Mouse (Mus musculus): ENCODE data around the gene Igll1. TPM values are rescaled to one million over a fixed set of nuclear protein-coding genes. Genes with fewer than 3 reads are reported as not detected.
"Not testable (repeated sequence)": the region's sequence is repeated elsewhere in the genome, so short reads cannot be mapped to it uniquely, and the experiment has no call there.

Igll1 gene
- polyA plus RNA-seq, 1 experiment = not detected

- no peaks in the 10 kb centered on the region for H3K79me3 ChIP-seq (ENCODE audit: low read depth)
- H3ac ChIP-seq (ENCODE audit: control insufficient read depth, insufficient read length, low read depth) = no peak overlapping the region
- H3K4me3 ChIP-seq (ENCODE audit: insufficient read depth, poor library complexity, severe bottlenecking) = no peak overlapping the region
- no peaks in the 10 kb centered on the region for H3K36me3 ChIP-seq (ENCODE audit: control insufficient read depth, insufficient read depth)
- no peaks in the 10 kb centered on the region for H3K27me3 ChIP-seq (ENCODE audit: control insufficient read depth, insufficient read depth, insufficient read length)
- TF ChIP-seq MAX (IDR thresholded peaks at IDR 0.05) (no peak), MYOD1 (IDR thresholded peaks at IDR 0.05; ENCODE audit: control insufficient read depth, insufficient read length, low read depth) (no peak), FOSL1 (IDR thresholded peaks at IDR 0.05; ENCODE audit: insufficient read depth, low read length, poor library complexity, severe bottlenecking) (no peak), CTCF (IDR thresholded peaks at IDR 0.05; ENCODE audit: control insufficient read depth, insufficient read depth, insufficient read length) (no peak), USF1 (IDR thresholded peaks at IDR 0.05; ENCODE audit: low read depth) (no peak), CEBPB (IDR thresholded peaks at IDR 0.05; ENCODE audit: low read depth) (no peak), MYOG (IDR thresholded peaks at IDR 0.05; ENCODE audit: control insufficient read depth, extremely low read depth, insufficient read length) (no peak)
- no peaks in the 10 kb centered on the region for H3K79me2 ChIP-seq (ENCODE audit: control insufficient read depth, insufficient read depth)
Measured at GRCm38 (mm10) chr16:16865217-16865616, 1.4 kb upstream of the Igll1 start.

DNA sequence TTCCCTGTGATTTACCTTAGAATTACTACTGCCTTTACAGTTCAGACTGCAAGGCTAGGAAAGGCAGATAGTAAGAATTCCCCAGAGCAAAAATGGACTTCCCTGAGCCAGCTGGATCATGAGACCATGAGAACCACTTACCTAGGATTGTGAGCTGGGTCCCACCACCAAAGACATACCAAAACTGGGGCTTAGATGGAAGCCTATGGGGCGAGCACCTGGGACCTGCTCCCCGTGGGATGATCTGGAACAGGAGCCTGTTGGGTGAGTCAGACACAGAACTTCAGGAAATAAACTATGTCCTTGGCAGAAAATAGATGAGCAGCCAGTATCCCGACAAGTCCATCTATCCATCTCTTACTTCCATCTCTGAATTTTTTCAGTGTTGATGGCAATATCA is 1.5 kb downstream of the Igll1 start:
- TF ChIP-seq CTCF (IDR thresholded peaks at IDR 0.05; ENCODE audit: control insufficient read depth, insufficient read depth, insufficient read length) (no peak), MAX (IDR thresholded peaks at IDR 0.05) (no peak), CEBPB (IDR thresholded peaks at IDR 0.05; ENCODE audit: low read depth) (no peak), MYOG (IDR thresholded peaks at IDR 0.05; ENCODE audit: control insufficient read depth, extremely low read depth, insufficient read length) (no peak), FOSL1 (IDR thresholded peaks at IDR 0.05; ENCODE audit: insufficient read depth, low read length, poor library complexity, severe bottlenecking) (no peak), MYOD1 (IDR thresholded peaks at IDR 0.05; ENCODE audit: control insufficient read depth, insufficient read length, low read depth) (no peak), USF1 (IDR thresholded peaks at IDR 0.05; ENCODE audit: low read depth) (no peak)
- H3K36me3 ChIP-seq (ENCODE audit: control insufficient read depth, insufficient read depth) = no peaks in the 10 kb centered on the region
- H3ac ChIP-seq (ENCODE audit: control insufficient read depth, insufficient read length, low read depth) = no peak overlapping the region
- H3K27me3 ChIP-seq (ENCODE audit: control insufficient read depth, insufficient read depth, insufficient read length) = peaks cover 3% of the 10 kb centered on the region
- no peaks in the 10 kb centered on the region for H3K79me3 ChIP-seq (ENCODE audit: low read depth)
- H3K79me2 ChIP-seq (ENCODE audit: control insufficient read depth, insufficient read depth) = no peaks in the 10 kb centered on the region
- no peak overlapping the region for H3K4me3 ChIP-seq (ENCODE audit: insufficient read depth, poor library complexity, severe bottlenecking)

- no peak for TF ChIP-seq CEBPB (IDR thresholded peaks at IDR 0.05; ENCODE audit: low read depth)
- no peak for TF ChIP-seq USF1 (IDR thresholded peaks at IDR 0.05; ENCODE audit: low read depth)
- TF ChIP-seq MYOD1 (IDR thresholded peaks at IDR 0.05; ENCODE audit: control insufficient read depth, insufficient read length, low read depth) = no peak
- TF ChIP-seq FOSL1 (IDR thresholded peaks at IDR 0.05; ENCODE audit: insufficient read depth, low read length, poor library complexity, severe bottlenecking) = no peak
- no peak for TF ChIP-seq MYOG (IDR thresholded peaks at IDR 0.05; ENCODE audit: control insufficient read depth, extremely low read depth, insufficient read length)
- TF ChIP-seq CTCF (IDR thresholded peaks at IDR 0.05; ENCODE audit: control insufficient read depth, insufficient read depth, insufficient read length) = no peak
- no peak for TF ChIP-seq MAX (IDR thresholded peaks at IDR 0.05)
- Histone ChIP-seq H3K27me3 (ENCODE audit: control insufficient read depth, insufficient read depth, insufficient read length) (peaks cover 11% of the 10 kb centered on the region), H3K4me3 (ENCODE audit: insufficient read depth, poor library complexity, severe bottlenecking) (no peak overlapping the region), H3ac (ENCODE audit: control insufficient read depth, insufficient read length, low read depth) (no peak overlapping the region), H3K79me3 (ENCODE audit: low read depth) (no peaks in the 10 kb centered on the region), H3K79me2 (ENCODE audit: control insufficient read depth, insufficient read depth) (no peaks in the 10 kb centered on the region), H3K36me3 (ENCODE audit: control insufficient read depth, insufficient read depth) (no peaks in the 10 kb centered on the region)
Measured at GRCm38 (mm10) chr16:16856731-16857476, 6.9 kb downstream of the Igll1 start.

DNA sequence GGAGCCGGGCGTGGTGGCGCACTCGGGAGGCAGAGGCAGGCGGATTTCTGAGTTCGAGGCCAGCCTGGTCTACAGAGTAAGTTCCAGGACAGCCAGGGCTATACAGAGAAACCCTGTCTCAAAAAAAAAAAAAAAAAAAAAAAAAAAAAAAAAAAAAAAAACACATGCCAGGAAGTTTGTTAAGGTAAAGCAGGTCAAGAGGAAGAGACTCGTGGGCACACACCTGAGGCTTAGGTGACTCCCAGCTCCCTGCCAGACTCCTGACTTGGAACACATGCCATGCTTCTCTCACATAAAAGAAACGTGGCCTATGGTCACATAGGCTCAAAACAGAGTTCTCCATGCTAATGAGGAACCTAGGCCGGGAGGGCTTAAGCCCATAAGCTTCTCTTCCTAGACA is 7.7 kb downstream of the Igll1 start:
- not testable (repeated sequence) for H3K4me3 ChIP-seq (ENCODE audit: insufficient read depth, poor library complexity, severe bottlenecking); H3K79me2 ChIP-seq (ENCODE audit: control insufficient read depth, insufficient read depth); H3K79me3 ChIP-seq (ENCODE audit: low read depth)

GRCm38 (mm10) chr16:16855541-16855940 is 8.2 kb downstream of the Igll1 start:
- no peaks in the 10 kb centered on the region for H3K36me3 ChIP-seq (ENCODE audit: control insufficient read depth, insufficient read depth)
- H3K79me3 ChIP-seq (ENCODE audit: low read depth) = no peaks in the 10 kb centered on the region
- no peaks in the 10 kb centered on the region for H3K79me2 ChIP-seq (ENCODE audit: control insufficient read depth, insufficient read depth)
- H3K4me3 ChIP-seq (ENCODE audit: insufficient read depth, poor library complexity, severe bottlenecking) = no peak overlapping the region
- peaks cover 11% of the 10 kb centered on the region for H3K27me3 ChIP-seq (ENCODE audit: control insufficient read depth, insufficient read depth, insufficient read length)
- no peak overlapping the region for H3ac ChIP-seq (ENCODE audit: control insufficient read depth, insufficient read length, low read depth)
- TF ChIP-seq FOSL1 (IDR thresholded peaks at IDR 0.05; ENCODE audit: insufficient read depth, low read length, poor library complexity, severe bottlenecking) = no peak
- TF ChIP-seq CTCF (IDR thresholded peaks at IDR 0.05; ENCODE audit: control insufficient read depth, insufficient read depth, insufficient read length) = no peak
- TF ChIP-seq MYOD1 (IDR thresholded peaks at IDR 0.05; ENCODE audit: control insufficient read depth, insufficient read length, low read depth) = no peak
- no peak for TF ChIP-seq USF1 (IDR thresholded peaks at IDR 0.05; ENCODE audit: low read depth)
- no peak for TF ChIP-seq MAX (IDR thresholded peaks at IDR 0.05)
- no peak for TF ChIP-seq CEBPB (IDR thresholded peaks at IDR 0.05; ENCODE audit: low read depth)
- TF ChIP-seq MYOG (IDR thresholded peaks at IDR 0.05; ENCODE audit: control insufficient read depth, extremely low read depth, insufficient read length) = no peak

More for the DNA sequence above, 7.7 kb downstream of the Igll1 start:
- H3ac ChIP-seq (ENCODE audit: control insufficient read depth, insufficient read length, low read depth); H3K36me3 ChIP-seq (ENCODE audit: control insufficient read depth, insufficient read depth): not testable (repeated sequence)
- peaks cover 11% of the 10 kb centered on the region for H3K27me3 ChIP-seq (ENCODE audit: control insufficient read depth, insufficient read depth, insufficient read length)

- Histone ChIP-seq H3K79me2 (ENCODE audit: control insufficient read depth, insufficient read depth) (no peaks in the 10 kb centered on the region), H3K36me3 (ENCODE audit: control insufficient read depth, insufficient read depth) (no peaks in the 10 kb centered on the region), H3K4me3 (ENCODE audit: insufficient read depth, poor library complexity, severe bottlenecking) (no peak overlapping the region), H3ac (ENCODE audit: control insufficient read depth, insufficient read length, low read depth) (no peak overlapping the region), H3K79me3 (ENCODE audit: low read depth) (no peaks in the 10 kb centered on the region), H3K27me3 (ENCODE audit: control insufficient read depth, insufficient read depth, insufficient read length) (peaks cover 11% of the 10 kb centered on the region)
- TF ChIP-seq MYOD1 (IDR thresholded peaks at IDR 0.05; ENCODE audit: control insufficient read depth, insufficient read length, low read depth) (no peak), CTCF (IDR thresholded peaks at IDR 0.05; ENCODE audit: control insufficient read depth, insufficient read depth, insufficient read length) (peak; percentile 1), FOSL1 (IDR thresholded peaks at IDR 0.05; ENCODE audit: insufficient read depth, low read length, poor library complexity, severe bottlenecking) (no peak), USF1 (IDR thresholded peaks at IDR 0.05; ENCODE audit: low read depth) (no peak)
Measured at GRCm38 (mm10) chr16:16854836-16855235, 8.9 kb downstream of the Igll1 start.
